Mouse (Mus musculus): ENCODE measurements around the gene Kmt2b.

Gene Kmt2b

DNA sequence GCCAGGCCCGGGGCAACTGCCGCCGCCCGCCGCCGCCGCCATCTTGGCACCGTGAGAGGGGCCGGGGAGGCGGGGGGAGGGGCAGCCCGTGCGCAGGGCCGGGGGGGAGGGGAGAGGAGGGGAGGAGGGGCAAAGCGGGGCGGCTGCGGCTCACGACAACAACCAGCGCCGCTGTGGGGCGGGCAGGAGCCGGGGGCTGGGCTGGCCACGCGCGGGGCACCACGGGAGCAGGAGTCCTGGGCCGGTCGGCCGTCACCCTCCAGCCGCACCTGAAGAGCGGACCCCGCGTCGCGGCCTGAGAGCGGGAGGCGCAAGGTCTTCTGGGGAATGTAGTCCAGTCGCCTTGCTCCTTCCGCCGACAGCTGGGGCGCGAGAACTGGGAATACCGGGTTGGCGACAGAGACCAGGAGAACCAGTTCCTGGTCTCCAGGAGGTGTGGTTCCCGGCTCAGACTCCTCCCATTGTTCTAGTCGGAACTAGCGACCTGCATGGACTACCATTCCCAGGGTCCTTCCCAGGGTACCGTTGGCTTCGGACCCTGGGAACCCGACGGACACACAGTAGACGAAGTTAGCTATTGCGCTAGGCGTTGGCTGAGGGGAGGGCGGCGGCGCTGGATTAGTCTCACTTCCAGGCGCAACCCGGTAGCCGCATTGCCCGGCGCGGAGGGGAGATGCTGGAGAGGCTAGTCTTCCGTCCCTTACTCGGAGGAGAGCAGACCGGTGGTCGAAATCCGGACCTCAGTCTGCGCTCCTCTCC is at the start of gene Kmt2b:
Kmt2b (minus strand) TSS at position 51 of the 759 bp plus-strand sequence.
- peak; percentile 96 to 98 for DNase-seq

DNA sequence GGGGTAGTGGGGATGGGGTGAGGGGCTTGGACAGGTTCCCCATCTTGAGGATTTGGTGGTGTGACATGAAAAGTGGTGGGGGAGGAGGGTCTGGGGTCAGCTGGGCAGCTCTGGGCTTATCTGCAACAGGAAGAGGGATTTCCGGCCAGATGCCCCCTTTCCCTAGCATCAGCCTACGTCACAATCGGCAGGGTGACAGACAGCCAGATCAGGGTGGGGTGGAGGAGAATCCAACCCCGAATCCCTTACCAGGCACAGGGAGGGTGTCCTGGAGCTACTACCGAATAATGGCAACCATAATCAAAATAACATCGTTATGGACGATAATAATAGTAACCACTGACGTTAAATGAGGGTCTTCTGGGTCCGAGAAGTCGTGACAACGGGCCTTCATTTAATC is 47.9 kb upstream of the Kmt2b start:
- DNase-seq: no peak

DNA sequence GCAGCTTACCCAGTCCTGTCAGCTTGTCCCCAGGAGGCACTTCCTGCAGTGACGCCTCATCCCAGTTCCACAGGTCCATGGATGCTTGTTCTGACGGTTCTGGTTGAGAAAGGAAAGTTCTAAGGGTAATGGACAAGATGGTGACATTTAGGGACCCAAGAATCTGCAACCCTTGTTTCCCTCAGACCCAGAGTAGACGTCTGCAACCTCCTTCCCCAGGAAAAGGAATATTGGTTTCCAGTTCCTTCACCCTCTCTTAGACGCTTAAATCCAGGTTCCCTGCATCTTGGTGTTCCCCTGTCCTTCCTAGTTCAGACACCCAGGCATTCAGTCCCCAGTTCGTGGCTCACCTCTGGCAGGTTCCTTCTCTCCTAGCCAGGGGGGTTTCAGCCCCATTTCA is 47.2 kb upstream of the Kmt2b start, which contains the start of gene Etv2:
Etv2 (minus strand) TSS at position 101 of the 400 bp plus-strand sequence.
- DNase-seq: no peak

DNA sequence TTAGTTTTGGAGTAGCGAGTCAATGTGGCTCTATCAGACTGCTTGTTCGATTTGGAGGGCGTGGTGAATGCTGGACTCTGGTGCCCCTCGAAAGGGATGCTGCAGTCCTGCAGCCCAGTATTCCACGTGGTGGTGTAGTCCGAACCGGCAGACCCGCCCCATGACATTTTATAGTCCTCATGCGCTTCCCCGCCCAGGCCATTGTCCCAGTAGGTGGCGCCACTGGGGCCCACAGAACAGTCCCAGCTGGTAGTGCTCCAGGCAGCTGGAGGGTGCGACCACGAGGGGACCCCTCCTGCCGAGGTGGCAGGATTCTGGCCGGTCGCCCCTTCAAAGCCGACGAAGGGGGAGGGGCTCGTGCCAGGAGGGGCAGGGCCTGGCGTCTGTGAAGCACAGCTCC is 46.1 kb upstream of the Kmt2b start:
- DNase-seq: peak in 1 of 2 experiments; percentile 55

DNA sequence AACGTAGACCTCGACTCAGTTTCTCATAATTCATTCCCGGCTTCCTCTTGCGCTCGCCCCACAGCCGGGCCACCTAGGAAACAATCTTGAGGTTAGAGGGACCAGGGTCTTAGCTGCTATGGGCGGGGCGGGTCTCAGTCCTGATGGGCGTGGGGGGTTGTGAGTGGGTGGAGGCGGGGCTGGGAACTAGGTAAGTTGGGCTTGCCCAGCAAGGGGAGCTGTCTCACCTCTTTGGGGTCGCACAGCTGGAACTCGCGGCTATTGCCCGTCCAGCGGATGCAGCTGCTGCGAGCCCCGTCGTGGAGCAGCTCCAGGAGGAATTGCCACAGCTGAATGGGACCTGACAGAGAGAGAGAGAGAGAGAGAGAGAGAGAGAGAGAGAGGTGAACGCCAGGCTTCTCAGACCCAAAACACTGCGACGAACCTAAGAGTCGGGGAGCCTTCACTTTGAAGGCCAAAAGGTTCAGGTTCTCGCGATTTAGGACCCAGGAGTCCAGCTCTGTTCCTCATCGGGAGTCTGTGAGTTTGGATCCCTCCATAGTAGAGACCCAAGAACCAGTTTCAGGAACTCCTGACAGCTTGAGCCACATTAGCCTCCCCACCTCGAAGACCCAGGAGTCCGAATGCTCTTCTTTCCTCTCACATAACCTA is 45.4 kb upstream of the Kmt2b start:
- DNase-seq: no peak

DNA sequence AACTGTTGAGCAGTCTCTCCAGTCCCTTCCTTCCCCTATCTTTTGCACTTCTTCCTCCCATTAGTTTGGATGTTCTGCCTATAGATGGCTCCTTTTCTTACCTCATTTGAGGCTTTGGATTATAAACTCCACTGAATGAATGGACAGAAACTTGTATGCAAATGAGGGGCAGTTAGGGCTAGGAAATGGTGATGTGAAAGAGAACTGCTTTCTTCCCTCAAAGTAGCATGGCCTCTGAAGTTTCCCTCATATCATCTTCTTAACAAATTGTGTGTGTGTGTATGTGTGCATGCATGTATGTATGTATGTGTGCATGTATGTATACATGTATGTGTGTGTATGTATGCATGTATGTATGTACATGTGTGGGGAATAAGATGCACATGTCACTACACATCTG is 40.5 kb upstream of the Kmt2b start:
- DNase-seq: no peak

DNA sequence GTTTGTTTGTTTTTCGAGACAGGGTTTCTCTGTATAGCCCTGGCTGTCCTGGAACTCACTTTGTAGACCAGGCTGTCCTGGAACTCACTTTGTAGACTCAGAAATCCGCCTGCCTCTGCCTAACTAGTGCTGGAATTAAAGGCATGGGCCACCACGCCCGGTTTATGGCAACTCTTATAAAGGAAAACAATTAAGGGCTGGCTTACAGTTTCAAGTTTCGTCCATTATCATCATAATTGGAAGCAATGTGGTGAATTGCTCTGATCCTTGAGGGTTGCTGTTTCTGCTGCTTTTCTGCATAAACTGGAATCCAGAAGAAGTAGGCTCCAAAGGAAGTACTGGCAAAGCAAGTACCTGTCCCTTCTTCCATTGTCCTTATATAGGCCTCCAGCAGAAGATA is 38.1 kb upstream of the Kmt2b start:
- no peak for DNase-seq

DNA sequence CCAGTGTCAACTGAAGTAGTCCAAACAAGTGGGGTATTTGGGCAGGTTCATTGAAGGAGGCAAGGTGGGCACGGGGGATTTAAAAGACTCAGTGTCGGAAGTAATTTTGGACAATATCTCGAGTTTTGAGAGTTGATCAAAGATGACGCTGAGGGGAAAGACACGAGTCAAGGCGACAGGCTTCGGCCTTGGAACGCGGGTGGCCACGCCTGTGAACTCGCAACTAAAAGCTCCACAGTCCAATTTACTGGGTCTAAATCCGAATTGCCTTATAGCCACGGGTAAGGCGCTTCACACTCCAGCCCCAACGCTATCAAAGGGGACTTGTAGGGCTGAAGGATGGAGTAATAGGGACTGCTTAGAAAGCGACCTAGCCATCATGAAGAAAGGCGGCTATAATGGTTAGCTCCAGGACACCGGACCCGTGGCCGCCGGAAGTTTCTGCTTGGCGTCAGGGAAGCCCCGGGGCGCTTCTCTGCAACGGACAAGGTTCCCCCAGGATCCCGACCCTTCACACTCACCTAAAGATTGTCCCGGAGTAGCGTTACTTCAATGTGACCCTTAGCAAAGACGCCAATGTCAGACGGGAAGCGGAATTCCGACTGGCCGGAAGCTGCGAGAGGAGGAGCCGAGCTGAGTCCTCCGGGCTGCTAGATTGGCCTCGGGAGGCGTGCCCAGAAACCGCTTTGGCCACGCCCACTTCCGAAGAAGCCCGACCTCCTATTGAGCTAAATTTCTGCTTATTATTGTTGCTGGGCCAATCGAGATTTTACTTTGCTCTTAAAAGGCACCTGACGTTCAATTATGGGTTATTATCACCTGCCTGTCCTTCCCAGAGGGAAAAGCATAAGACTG is 37.2 kb upstream of the Kmt2b start, which contains the start of gene Cox6b1:
Cox6b1 (minus strand) TSS at position 622 of the 855 bp plus-strand sequence.
- DNase-seq: peak; percentile 84 to 92

DNA sequence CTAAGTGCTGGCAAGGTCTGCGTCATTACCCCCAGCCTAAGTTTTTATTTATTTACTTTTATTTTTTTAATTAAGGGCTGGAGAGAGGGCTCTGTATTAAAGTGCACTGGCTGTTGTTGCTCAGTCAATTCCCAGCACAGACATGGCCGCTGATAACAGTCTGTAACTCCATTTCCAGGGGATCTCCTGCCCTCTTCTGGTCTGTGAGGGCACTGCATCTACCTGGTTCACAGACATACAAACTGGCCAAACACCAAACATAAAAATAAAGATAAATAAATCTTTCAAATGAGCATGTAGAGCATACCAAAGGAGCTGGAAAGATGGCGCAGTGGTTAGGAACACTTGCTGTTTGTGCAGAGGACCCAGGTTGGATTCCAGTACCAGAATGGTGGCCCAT is 30.7 kb upstream of the Kmt2b start:
- DNase-seq: peak in 1 of 2 experiments; percentile 56

DNA sequence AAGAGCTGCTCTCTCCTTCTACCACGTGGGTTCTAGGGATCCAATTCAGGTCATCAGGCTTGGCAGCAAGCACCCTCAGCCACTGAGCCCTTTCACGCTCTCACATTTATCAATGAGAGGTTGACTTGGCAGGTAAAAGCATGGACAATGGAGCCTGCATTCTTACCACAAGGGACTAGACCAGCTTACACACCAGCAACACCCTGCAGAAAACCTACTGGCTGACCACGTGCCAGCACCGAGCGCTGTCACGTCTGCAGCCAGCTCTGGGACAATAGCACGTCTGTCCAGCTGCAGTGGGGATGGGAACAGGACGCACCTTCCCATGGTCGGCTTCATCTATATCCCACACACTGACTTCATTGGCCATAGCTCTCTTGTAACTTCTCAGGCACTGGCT is 30.1 kb upstream of the Kmt2b start:
- no peak for DNase-seq

DNA sequence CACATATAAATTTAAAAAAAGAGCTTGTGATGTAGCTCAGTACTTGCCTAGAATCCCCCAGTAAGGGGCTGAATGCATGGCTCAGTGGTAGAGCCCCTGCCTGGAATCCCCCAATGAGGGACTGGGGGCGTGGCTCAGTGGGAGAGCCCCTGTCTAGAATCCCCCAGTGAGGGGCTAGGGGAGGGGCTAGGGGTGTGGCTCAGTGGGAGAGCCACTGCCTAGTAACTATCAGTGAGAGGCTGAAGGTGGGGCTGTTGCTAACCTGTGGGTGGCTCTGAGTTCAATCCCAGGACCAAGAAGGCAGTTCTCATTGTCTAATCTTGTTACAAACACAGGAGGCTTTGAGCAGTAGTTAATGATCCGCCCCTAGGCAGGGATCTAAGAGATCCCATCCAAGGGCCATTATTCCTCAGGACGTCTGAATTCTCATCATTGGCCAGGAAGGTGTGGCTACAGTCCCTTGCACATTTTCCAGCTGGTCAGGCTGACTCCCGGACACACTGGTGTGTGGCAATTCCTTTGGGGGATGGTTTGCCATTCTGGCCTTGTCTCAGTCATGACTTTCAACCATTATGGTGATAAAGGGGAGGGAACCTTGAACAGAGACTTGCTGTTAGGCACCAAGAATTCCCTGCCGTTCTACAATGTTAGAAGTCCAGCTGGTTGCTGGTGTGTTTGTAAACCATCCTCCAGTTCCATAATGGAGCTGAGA is 26.7 kb upstream of the Kmt2b start:
- no peak for DNase-seq

DNA sequence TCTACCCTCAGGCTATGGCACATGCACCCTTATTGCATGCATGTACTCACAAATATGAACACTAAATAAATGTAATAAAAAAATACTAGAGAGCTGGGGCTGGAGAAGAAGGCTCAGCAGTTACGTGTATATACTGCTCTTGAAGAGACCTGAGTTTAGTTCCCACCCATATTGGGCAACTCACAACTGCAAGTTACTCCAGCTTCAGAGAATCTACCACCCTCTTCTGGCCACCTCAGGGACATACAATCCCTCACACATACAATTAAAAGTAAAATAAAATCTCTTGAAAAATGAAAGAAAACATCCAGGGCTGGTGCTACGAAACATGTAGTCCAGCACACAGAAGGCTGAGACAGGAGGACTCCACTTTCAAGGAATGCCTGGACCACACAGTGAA is 25.9 kb upstream of the Kmt2b start:
- DNase-seq: no peak

DNA sequence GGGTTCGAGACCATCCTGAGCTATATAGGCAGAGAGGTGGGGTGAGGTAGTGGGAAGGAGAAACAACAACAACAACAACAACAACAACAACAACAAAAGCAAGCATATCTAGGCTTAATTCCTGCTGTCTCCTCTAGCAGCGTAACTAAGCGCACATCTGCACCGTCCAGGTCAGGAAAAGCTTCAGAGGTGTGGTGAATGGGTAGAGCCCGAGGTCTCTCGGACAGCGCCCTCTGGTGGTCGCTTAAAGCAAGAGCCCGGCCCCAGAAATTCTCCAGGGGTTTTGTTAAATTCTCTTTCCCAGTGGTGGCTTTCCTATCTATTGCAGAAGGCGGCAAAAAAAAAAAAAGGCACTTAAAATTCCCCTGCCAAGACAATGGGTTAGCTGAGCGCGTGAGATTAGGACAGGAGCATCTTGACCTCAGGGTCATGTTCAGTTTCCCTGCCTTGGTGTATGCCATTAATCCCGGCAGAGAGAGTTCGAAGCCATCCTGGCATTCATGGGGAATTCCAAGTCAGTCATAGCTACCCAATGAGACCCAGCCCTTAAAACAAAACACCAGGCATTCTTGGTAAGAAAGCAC is 25.1 kb upstream of the Kmt2b start:
- peak; percentile 70 to 79 for DNase-seq

DNA sequence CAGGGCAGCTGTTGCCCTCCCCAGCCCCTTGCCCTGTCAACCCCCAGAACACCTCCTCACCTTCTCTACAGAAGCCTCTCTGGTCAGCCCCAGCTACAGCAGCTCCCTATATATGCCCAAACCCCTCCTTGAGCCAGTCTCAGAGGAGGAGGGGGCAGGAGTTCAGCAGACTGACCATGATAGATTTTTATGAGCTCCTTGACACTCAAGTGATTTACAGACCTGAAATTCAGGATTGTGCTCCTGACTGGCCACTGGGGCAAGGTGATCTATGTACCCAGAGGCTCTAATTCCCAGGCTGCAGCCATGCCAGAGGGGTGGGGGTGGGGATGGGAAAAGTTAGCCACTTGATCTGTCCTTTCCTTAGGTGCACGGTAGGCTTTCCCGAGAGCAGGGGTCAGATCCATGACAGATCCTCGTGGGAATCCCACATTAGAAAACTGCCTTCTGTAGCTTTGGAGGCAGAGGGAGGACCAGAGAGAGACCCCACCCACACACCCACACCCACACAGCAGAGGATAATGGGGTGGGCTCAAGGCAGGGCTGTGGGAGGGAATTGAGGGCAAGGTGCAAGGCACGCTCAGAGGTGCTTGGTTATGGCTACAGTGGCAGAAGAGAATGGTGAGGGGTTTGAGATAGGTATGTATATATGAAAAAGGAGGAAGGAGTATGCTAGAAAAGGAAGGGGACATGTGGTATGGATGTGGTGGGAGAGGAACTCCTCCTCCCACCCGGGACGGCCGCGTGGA is 24.3 kb upstream of the Kmt2b start, which contains the start of gene Upk1a:
Upk1a (minus strand) TSS at position 194 of the 749 bp plus-strand sequence.
- no peak for DNase-seq

DNA sequence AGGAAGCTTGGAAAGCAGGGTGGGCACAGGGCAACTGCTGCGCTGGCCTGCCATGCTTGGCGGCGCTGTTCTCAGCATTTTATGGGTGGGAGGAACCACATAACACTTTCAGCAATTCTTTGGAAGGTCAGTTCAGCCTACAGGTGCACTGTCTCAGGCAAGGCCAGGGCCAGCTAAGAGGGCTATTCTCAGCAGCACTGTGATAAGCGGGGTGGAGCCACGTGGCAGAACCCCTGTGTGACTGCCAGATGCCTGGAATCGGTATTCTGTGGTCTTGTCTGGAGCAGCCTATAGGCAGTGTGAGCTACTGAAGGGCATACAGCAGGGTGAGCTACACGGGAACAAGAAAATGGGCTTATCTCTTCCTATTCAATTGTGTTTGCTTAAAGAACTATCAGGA is 21.5 kb upstream of the Kmt2b start:
- DNase-seq: no peak

DNA sequence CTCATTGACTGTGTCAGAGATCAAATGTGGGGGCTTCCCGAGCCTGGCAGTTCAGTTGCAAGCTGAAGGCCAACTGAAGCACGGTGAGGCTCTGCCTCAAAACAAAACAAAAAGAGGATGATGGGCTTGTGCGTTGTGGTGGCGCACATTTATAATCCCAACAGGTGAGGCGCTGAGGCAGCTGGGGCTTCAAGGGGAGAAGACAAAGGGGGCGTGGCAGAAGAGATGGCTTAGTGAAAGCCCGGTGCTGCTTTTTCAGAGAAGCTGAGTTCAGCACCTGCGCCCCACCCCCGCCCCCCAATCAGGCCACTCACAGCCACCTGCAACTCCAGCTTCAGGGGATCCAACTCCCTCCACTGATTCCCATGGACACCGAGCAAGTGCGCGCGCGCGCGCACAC is 19.9 kb upstream of the Kmt2b start:
- no peak for DNase-seq

DNA sequence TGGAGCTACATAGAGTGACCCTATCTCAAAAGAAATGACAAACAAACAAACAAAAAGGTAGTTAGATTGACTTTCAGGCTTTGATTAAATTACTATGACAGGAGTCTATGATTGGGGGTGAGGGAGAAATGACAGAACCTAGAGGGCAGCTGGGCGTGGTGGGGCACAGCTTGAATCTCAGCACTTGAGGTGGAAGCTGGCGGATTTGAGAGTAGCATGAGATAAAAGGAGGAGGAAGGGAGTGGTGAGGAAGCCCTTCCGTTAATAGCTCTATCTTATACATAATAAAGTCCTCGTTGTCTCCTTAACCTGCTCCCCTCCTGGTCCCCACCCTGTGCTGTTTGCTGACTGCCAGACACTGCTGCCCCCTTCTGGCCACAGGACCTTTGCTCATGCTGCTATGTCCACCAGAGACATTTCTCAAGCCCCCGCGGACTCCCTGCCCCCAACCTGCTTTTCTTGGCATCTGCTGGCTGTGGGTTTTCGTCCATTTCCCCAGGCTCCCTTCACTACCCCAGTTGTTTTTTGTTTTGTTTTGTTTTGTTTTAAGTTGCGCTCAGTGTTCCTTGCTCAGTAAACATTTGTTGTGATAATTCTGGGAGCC is 19.3 kb upstream of the Kmt2b start:
- peak; percentile 60 to 77 for DNase-seq

DNA sequence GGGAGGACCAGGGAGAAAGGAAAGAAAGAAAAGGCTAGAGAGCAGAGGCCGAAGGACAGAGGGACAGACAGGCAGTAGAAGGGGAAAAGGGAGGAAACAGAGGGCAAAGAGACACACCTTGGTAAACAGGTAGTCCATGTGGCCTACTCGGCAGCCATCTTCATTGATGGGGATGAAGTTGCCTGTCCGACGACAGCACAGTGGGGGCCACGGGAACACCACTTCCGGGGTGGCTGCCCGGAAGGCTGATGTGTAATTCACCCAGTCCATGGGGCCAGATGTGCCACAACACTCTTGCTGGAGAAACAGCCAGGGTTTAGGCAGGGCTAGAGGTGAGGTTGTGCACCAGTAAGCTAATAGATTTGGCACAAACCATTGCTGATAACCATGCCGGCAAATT is 16.4 kb upstream of the Kmt2b start:
- no peak for DNase-seq

DNA sequence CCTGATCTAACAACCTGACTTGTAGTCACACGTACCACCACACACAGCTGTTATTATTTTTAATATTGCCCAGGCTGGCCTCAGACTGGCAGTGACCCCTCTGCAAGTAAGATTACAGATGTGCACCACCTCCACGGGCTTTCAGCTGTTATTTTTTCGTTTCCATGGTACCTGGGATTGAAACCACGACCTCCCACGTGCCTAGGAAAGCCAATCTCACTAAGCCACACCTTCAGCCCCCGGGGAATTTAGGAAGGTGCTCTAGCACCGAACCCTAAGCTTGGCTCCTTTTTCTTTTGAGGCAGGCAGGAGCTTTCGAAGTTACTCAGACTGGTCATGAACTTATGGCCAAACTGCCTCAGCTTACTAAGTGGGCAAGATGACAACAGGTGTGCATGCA is 15.9 kb upstream of the Kmt2b start:
- DNase-seq: no peak

DNA sequence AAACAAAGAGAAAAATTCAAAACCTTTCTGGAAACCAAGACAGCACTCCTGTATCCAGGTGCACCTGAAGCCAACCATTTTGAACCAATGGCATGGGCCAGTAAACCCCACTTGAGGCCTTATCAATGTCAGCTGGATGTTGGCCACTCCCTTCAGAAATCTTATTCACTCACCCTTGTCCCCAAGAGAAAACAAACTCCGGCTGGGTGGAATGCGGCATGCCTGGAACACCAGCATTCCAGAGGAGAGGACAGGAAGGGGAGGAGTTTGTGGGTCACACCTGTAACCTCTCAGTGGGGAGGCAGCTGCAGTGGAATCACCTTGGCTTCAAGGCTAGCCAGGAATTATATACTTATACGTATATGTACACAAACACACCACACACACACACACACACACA is 14.1 kb upstream of the Kmt2b start:
- no peak for DNase-seq

DNA sequence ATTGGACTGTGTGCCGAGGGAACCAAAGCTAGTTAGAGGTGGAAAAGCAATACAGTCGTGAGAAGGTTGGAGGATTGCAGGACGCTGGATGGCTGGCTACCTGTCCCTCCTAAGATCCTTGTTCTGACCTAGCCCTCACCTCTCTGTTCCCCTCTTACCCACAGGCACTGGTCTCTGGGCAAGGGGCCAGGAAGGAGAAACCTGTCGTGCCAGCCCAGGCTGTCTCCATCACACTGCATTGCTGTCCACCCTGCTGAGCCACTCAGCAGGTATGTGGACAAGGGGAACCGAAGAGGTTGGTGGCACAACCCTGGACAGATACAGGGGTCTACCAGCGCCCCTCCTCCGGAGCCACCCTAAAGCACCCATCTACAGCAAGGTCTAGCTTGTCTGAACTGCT is 12.1 kb upstream of the Kmt2b start:
- peak in 1 of 2 experiments; percentile 54 for DNase-seq
